8 mouse cellular contexts compared by ENCODE assay signal in genomic region chr3:132087011-132087486, GRCm38 (mm10). TPM values are rescaled to one million over a fixed set of nuclear protein-coding genes. Genes with fewer than 3 reads are reported as not detected.
A peak's percentile ranks its signal among the peaks of the same experiment; 100 is the strongest.
DNase-seq lines count a peak whose midpoint lies in the region; ATAC-seq and TF ChIP-seq lines count a peak whose summit lies in the region.

No protein-coding gene starts in this region.

- H3K4me2 ChIP-seq in embryonic facial prominence, embryonic 13.5 days: peak overlapping the region; percentile 93

- peak; percentile 46; the same call in 1 of the 2 replicates for ATAC-seq in embryonic facial prominence, embryonic 13.5 days (ENCODE audit: insufficient number of reproducible peaks, insufficient read depth, low FRiP score, low TSS enrichment, low read depth)
- peak; percentile 40 to 46 for ATAC-seq in hematopoietic stem cell, adult 5-6 weeks (replicated peaks in 1 of 2; ENCODE audit: insufficient read depth in 1 of 2, low FRiP score in 2 of 2, low TSS enrichment in 1 of 2, low read depth in 1 of 2, poor library complexity in 2 of 2, severe bottlenecking in 2 of 2)

- H3K36me3 ChIP-seq in embryonic facial prominence, embryonic 13.5 days: no peaks in the 10 kb centered on the region
- H3K36me3 ChIP-seq in megakaryocyte, embryonic 14.5 days (replicated peaks; ENCODE audit: low read length): no peaks in the 10 kb centered on the region
- no peaks in the 10 kb centered on the region for H3K36me3 ChIP-seq in small intestine, adult 2 months (ENCODE audit: control insufficient read depth, insufficient read depth, low read length)

- peak overlapping the region; percentile 79 for H3K9ac ChIP-seq in embryonic facial prominence, embryonic 13.5 days

- TF ChIP-seq CTCF in small intestine, adult 2 months (IDR thresholded peaks at IDR 0.05; ENCODE audit: extremely low read depth, insufficient read length, insufficient replicate concordance, low read depth, low read length): no peak

- WGBS in embryonic facial prominence, embryonic 13.5 days: 2% methylated on average over 21 of the region's 21 CpGs
- WGBS in small intestine, adult 2 months: 4% methylated on average over 21 of the region's 21 CpGs

- DNase-seq in cerebellum, postnatal 25 days: peak; percentile 25 to 44
- DNase-seq in cerebellum, adult 9-11 months: no peak
- peak; percentile 20 to 22 for DNase-seq in layer of hippocampus, postnatal 25 days (ENCODE audit: extremely low spot score in 1 of 2, low spot score in 1 of 2)
- no peak for DNase-seq in adipocyte (ENCODE audit: low spot score)

- H3K27me3 ChIP-seq in embryonic facial prominence, embryonic 13.5 days: peaks cover 16% of the 10 kb centered on the region
- H3K27me3 ChIP-seq in megakaryocyte, embryonic 14.5 days (replicated peaks): peaks cover 35% of the 10 kb centered on the region
- no peaks in the 10 kb centered on the region; the same call in 1 of the 2 replicates for H3K27me3 ChIP-seq in small intestine, adult 2 months (ENCODE audit: control insufficient read depth, insufficient read depth, low read length)

- H3K9me3 ChIP-seq in embryonic facial prominence, embryonic 13.5 days: no peaks in the 10 kb centered on the region
- H3K9me3 ChIP-seq in megakaryocyte, embryonic 14.5 days: no peaks in the 10 kb centered on the region

- TF ChIP-seq POLR2A in small intestine, adult 2 months (IDR thresholded peaks at IDR 0.05; ENCODE audit: low read depth, low read length): no peak

- peak overlapping the region; percentile 78 for H3K27ac ChIP-seq in embryonic facial prominence, embryonic 13.5 days
- no peak overlapping the region for H3K27ac ChIP-seq in small intestine, adult 2 months (ENCODE audit: insufficient read depth, low read depth, low read length)

- H3K4me1 ChIP-seq in embryonic facial prominence, embryonic 13.5 days: peaks cover 29% of the 10 kb centered on the region
- peaks cover 21% of the 10 kb centered on the region; the same call in 1 of the 2 replicates for H3K4me1 ChIP-seq in megakaryocyte, embryonic 14.5 days
- peaks cover 3% of the 10 kb centered on the region for H3K4me1 ChIP-seq in small intestine, adult 2 months (ENCODE audit: control insufficient read depth, insufficient read depth, insufficient read length, low read length)

- H3K4me3 ChIP-seq in embryonic facial prominence, embryonic 13.5 days: peak overlapping the region; percentile 62
- peak overlapping the region; percentile 80 for H3K4me3 ChIP-seq in megakaryocyte, embryonic 14.5 days (replicated peaks)
- H3K4me3 ChIP-seq in small intestine, adult 2 months (ENCODE audit: low read depth, low read length): peak overlapping the region; percentile 33

RNA-seq across cellular contexts. Expression of gene Dkk2, which starts 2.0 kb away (rescaled TPM):
- 32.7 and 40.1 TPM in 2 replicates for polyA plus RNA-seq in embryonic facial prominence, embryonic 13.5 days (2015; fragmentation: Nextera tagmentation; extraction: Ambion mirVana)
- not detected in 2 replicates for total RNA-seq in hematopoietic stem cell, adult 5-6 weeks (2017)
- under 1 TPM; 0.22 to 0.45 TPM for total RNA-seq in layer of hippocampus, postnatal 25 days (2021)
- 0.03 TPM in 1 of 2 replicates, not detected in the other for polyA plus RNA-seq in megakaryocyte, embryonic 14.5 days (2012; ENCODE audit: insufficient read depth, low replicate concordance)
- polyA plus RNA-seq in small intestine, adult 2 months (2012; rRNA removed): 0.28 and 0.57 TPM in 2 replicates

Comparison
In these comparisons a context has a peak if more than half of its experiments do, and no peak if none do; other contexts are left out.
1. DNase-seq: peak in cerebellum, postnatal 25 days (2 of 2) and layer of hippocampus, postnatal 25 days (2 of 2); none in cerebellum, adult 9-11 months (single experiment) and adipocyte (single experiment).
2. RNA of gene Dkk2, which starts 2.0 kb away (polyA plus RNA-seq): 32.7 to 40.1 TPM in embryonic facial prominence, embryonic 13.5 days; 0.28 to 0.57 TPM in small intestine, adult 2 months and 0.03 TPM in megakaryocyte, embryonic 14.5 days; every median in the first group is over 10 times any median in the second.
3. Peak in every context shown above with its lines, with median percentiles within 50 percentile points of each other: H3K4me3 ChIP-seq.